Mouse (Mus musculus) forebrain, postnatal 0 days (tissue): ENCODE results near the gene Ugt2a2. TPM values are rescaled to one million over a fixed set of nuclear protein-coding genes. Genes with fewer than 3 reads are reported as not detected.
A peak's percentile ranks its signal among the peaks of the same experiment; 100 is the strongest.
"Not testable (repeated sequence)": the region's sequence is repeated elsewhere in the genome, so short reads cannot be mapped to it uniquely, and the experiment has no call there.

Experiments used
- ATAC-seq: fragments of 200-750 bp; cut with Nextera tagmentation; 2 replicates; pipeline ENCODE4 v1.8.0; 2017; ENCODE audit warnings: mild to moderate bottlenecking, moderate library complexity
- DNase-seq: peaks from one replicate; pipeline ENCODE4 v3.0.0-alpha.2; 2015
- H3K27ac ChIP-seq: fragments of 300-500 bp; sonication (generic); 2 replicates; pipeline ENCODE4 v1.5.1; 2014; ENCODE audit warnings: low read depth, mild to moderate bottlenecking, antibody characterized with exemption, low read length, moderate library complexity, mixed read lengths
- H3K27me3 ChIP-seq: fragments of 300-500 bp; sonication (generic); 2 replicates; pipeline ENCODE4 v1.6.1; 2014; ENCODE audit warnings: mild to moderate bottlenecking, low read length, mixed read lengths; ENCODE audit not compliant: insufficient read depth
- H3K36me3 ChIP-seq: fragments of 300-500 bp; sonication (generic); 2 replicates; pipeline ENCODE4 v1.6.1; 2014; ENCODE audit warnings: mild to moderate bottlenecking, moderate library complexity; ENCODE audit not compliant: insufficient read depth
- H3K4me1 ChIP-seq: fragments of 300-500 bp; sonication (generic); 2 replicates; pipeline ENCODE4 v1.6.1; 2014; ENCODE audit warnings: antibody characterized with exemption; ENCODE audit not compliant: insufficient read depth
- H3K4me2 ChIP-seq: fragments of 300-500 bp; sonication (generic); 2 replicates; pipeline ENCODE4 v1.6.1; 2014; ENCODE audit warnings: low read depth, mild to moderate bottlenecking, moderate library complexity
- H3K4me3 ChIP-seq: fragments of 300-500 bp; sonication (generic); 2 replicates; pipeline ENCODE4 v1.5.1; 2014; ENCODE audit warnings: low read depth, low read length, mixed read lengths
- H3K9ac ChIP-seq: fragments of 300-500 bp; sonication (generic); 2 replicates; pipeline ENCODE4 v1.6.1; 2014; ENCODE audit warnings: mild to moderate bottlenecking
- H3K9me3 ChIP-seq: fragments of 300-500 bp; sonication (generic); 2 replicates; pipeline ENCODE4 v1.6.1; 2016; ENCODE audit warnings: low read length
- CTCF ChIP-seq: sonication (generic); IDR thresholded peaks from 2 replicates; pipeline ENCODE4 v1.5.1; 2016; ENCODE audit warnings: antibody characterized with exemption, control low read depth, low read depth
- WGBS: fragments of 180-500 bp; shearing (Covaris S2); extraction: QIAGEN DNeasy Blood & Tissue Kit; methylation state at CpG from one replicate; pipeline ENCODE4 v1.1.7; 2014; 5-methylcytosine and 5-hydroxymethylcytosine counted together
- polyA plus RNA-seq: library from polyadenylated mRNA; unstranded; fragments of >200 nt; fragmentation: Nextera tagmentation; extraction: Ambion mirVana; gene quantifications from 2 replicates; pipeline ENCODE4 v1.2.1, GENCODE M21; 2015
- total RNA-seq: library from RNA; depleted of rRNA; stranded (reverse); fragments of >200 nt; gene quantifications from 2 replicates; pipeline ENCODE4 v1.2.3, GENCODE M21; 2014; rRNA removed

Ugt2a2 gene
- total and polyA plus RNA-seq, 2 experiments from 2014 or later: not detected

- 2% methylated on average over 1 of the region's 1 CpGs for WGBS
- no peak for ATAC-seq
- H3K36me3 ChIP-seq: no peaks in the 10 kb centered on the region
Observed at GRCm38 (mm10) chr5:87458810-87459209, 23.2 kb downstream of the Ugt2a2 start.

GRCm38 (mm10) chr5:87457701-87458100 is 24.4 kb downstream of the Ugt2a2 start:
- Histone ChIP-seq H3K4me3 (no peak overlapping the region), H3K4me2 (no peak overlapping the region), H3K27ac (no peak overlapping the region), H3K9ac (no peak overlapping the region), H3K4me1 (no peaks in the 10 kb centered on the region), H3K9me3 (no peaks in the 10 kb centered on the region), H3K36me3 (no peaks in the 10 kb centered on the region), H3K27me3 (no peaks in the 10 kb centered on the region)
- no peak for TF ChIP-seq CTCF
- ATAC-seq (no peak), DNase-seq (no peak)

More at GRCm38 (mm10) chr5:87458810-87459209, 23.2 kb downstream of the Ugt2a2 start:
- Histone ChIP-seq H3K9me3 (no peaks in the 10 kb centered on the region), H3K4me1 (no peaks in the 10 kb centered on the region), H3K4me2 (no peak overlapping the region), H3K27ac (no peak overlapping the region), H3K27me3 (no peaks in the 10 kb centered on the region), H3K4me3 (no peak overlapping the region), H3K9ac (no peak overlapping the region)
- DNase-seq: no peak
- TF ChIP-seq CTCF: no peak

- TF ChIP-seq CTCF: no peak
- DNase-seq: no peak
Observed at GRCm38 (mm10) chr5:87456216-87456850, 25.7 kb downstream of the Ugt2a2 start.

GRCm38 (mm10) chr5:87455519-87455918 is 26.5 kb downstream of the Ugt2a2 start:
- H3K36me3 ChIP-seq: no peaks in the 10 kb centered on the region
- no peak overlapping the region for H3K4me2 ChIP-seq
- H3K9ac ChIP-seq: no peak overlapping the region
- DNase-seq (no peak), ATAC-seq (no peak)
- H3K27ac ChIP-seq: no peak overlapping the region
- TF ChIP-seq CTCF: no peak
- H3K9me3 ChIP-seq: no peaks in the 10 kb centered on the region
- H3K27me3 ChIP-seq: no peaks in the 10 kb centered on the region
- H3K4me3 ChIP-seq: no peak overlapping the region
- H3K4me1 ChIP-seq: no peaks in the 10 kb centered on the region

More at GRCm38 (mm10) chr5:87456216-87456850, 25.7 kb downstream of the Ugt2a2 start:
- Histone ChIP-seq H3K4me1 (no peaks in the 10 kb centered on the region), H3K27me3 (no peaks in the 10 kb centered on the region), H3K27ac (no peak overlapping the region), H3K9ac (no peak overlapping the region), H3K9me3 (no peaks in the 10 kb centered on the region), H3K4me2 (no peak overlapping the region), H3K4me3 (no peak overlapping the region), H3K36me3 (no peaks in the 10 kb centered on the region)
- 96% methylated on average over 3 of the region's 3 CpGs for WGBS
- no peak for ATAC-seq

GRCm38 (mm10) chr5:87452514-87452913 is 29.5 kb downstream of the Ugt2a2 start:
- not testable (repeated sequence) for H3K4me3 ChIP-seq, H3K4me1 ChIP-seq, H3K36me3 ChIP-seq, ATAC-seq, H3K27ac ChIP-seq, H3K9ac ChIP-seq, H3K4me2 ChIP-seq, H3K27me3 ChIP-seq, H3K9me3 ChIP-seq, DNase-seq
- 81% methylated on average over 4 of the region's 5 CpGs for WGBS

- H3K27ac ChIP-seq: no peak overlapping the region
- H3K27me3 ChIP-seq: no peaks in the 10 kb centered on the region
- no peaks in the 10 kb centered on the region for H3K9me3 ChIP-seq
- TF ChIP-seq CTCF: peak; percentile 53
- H3K36me3 ChIP-seq: no peaks in the 10 kb centered on the region
- no peak overlapping the region for H3K9ac ChIP-seq
- no peak overlapping the region for H3K4me3 ChIP-seq
- H3K4me1 ChIP-seq: no peaks in the 10 kb centered on the region
- ATAC-seq (peak; percentile 29; the same call in 1 of the 2 replicates), DNase-seq (peak; percentile 13)
- H3K4me2 ChIP-seq: no peak overlapping the region
- WGBS: 48% methylated on average over 3 of the region's 3 CpGs
Observed at GRCm38 (mm10) chr5:87436264-87436663, 45.8 kb downstream of the Ugt2a2 start.

GRCm38 (mm10) chr5:87425676-87426075 is 56.4 kb downstream of the Ugt2a2 start:
- H3K9me3 ChIP-seq: no peaks in the 10 kb centered on the region
- no peak overlapping the region for H3K27ac ChIP-seq
- 89% methylated on average over 3 of the region's 3 CpGs for WGBS
- H3K9ac ChIP-seq: no peak overlapping the region
- H3K4me2 ChIP-seq: no peak overlapping the region
- DNase-seq (no peak), ATAC-seq (no peak)
- no peaks in the 10 kb centered on the region for H3K36me3 ChIP-seq
- no peak for TF ChIP-seq CTCF
- H3K4me1 ChIP-seq: no peaks in the 10 kb centered on the region
- H3K4me3 ChIP-seq: no peak overlapping the region
- H3K27me3 ChIP-seq: no peaks in the 10 kb centered on the region

GRCm38 (mm10) chr5:87424041-87424440 is 58.0 kb downstream of the Ugt2a2 start, which contains the start of gene Ugt2b38:
TSS of gene Ugt2b38 (minus strand) at chr5:87424203.
- H3K4me2 ChIP-seq, H3K9me3 ChIP-seq, ATAC-seq, H3K36me3 ChIP-seq, H3K27me3 ChIP-seq, H3K9ac ChIP-seq, DNase-seq, H3K27ac ChIP-seq, H3K4me1 ChIP-seq, H3K4me3 ChIP-seq: not testable (repeated sequence)
- 93% methylated on average over 1 of the region's 2 CpGs for WGBS

Other genes with a start within 250 kb of the Ugt2a2 start
- gene Ugt2b37, start 227.5 kb downstream of the Ugt2a2 start, total RNA-seq: not detected in 2 replicates
- gene Ugt2b37, start 227.5 kb downstream of the Ugt2a2 start, polyA plus RNA-seq: not detected in 2 replicates
- not detected in 2 replicates for gene Ugt2a3, start 145.1 kb downstream of the Ugt2a2 start, total RNA-seq
- not detected in 2 replicates for gene Ugt2a3, start 145.1 kb downstream of the Ugt2a2 start, polyA plus RNA-seq
- gene Ugt2b38, start 58.1 kb downstream of the Ugt2a2 start, total RNA-seq: not detected in 2 replicates
- not detected in 2 replicates for gene Ugt2b38, start 58.1 kb downstream of the Ugt2a2 start, polyA plus RNA-seq
- not detected in 2 replicates for gene Gm43638, start 4.5 kb upstream of the Ugt2a2 start, total RNA-seq
- not detected in 2 replicates for gene Gm43638, start 4.5 kb upstream of the Ugt2a2 start, polyA plus RNA-seq
- not detected in 2 replicates for gene Ugt2a1, start 8.6 kb upstream of the Ugt2a2 start, total RNA-seq
- 0.38 TPM in 1 of 2 replicates, not detected in the other for gene Ugt2a1, start 8.6 kb upstream of the Ugt2a2 start, polyA plus RNA-seq
- not detected in 2 replicates for gene Sult1b1, start 55.9 kb upstream of the Ugt2a2 start, total RNA-seq
- gene Sult1b1, start 55.9 kb upstream of the Ugt2a2 start, polyA plus RNA-seq: not detected in 2 replicates
- gene Sult1d1, start 86.8 kb upstream of the Ugt2a2 start, total RNA-seq: 0.08 TPM in 1 of 2 replicates, not detected in the other
- 0.11 TPM in 1 of 2 replicates, not detected in the other for gene Sult1d1, start 86.8 kb upstream of the Ugt2a2 start, polyA plus RNA-seq
- not detected in 2 replicates for gene Sult1e1, start 109.3 kb upstream of the Ugt2a2 start, total RNA-seq
- gene Sult1e1, start 109.3 kb upstream of the Ugt2a2 start, polyA plus RNA-seq: not detected in 2 replicates
- not detected in 2 replicates for gene Csn1s1, start 183.9 kb upstream of the Ugt2a2 start, total RNA-seq
- not detected in 2 replicates for gene Csn1s1, start 183.9 kb upstream of the Ugt2a2 start, polyA plus RNA-seq
- gene Csn2, start 217.4 kb upstream of the Ugt2a2 start, total RNA-seq: not detected in 2 replicates
- gene Csn2, start 217.4 kb upstream of the Ugt2a2 start, polyA plus RNA-seq: not detected in 2 replicates